Mouse (Mus musculus) heart, embryonic 15.5 days (tissue): ENCODE measurements around the gene Fam184b. TPM values are rescaled to one million over a fixed set of nuclear protein-coding genes. Genes with fewer than 3 reads are reported as not detected.

Experiments
- ATAC-seq: fragments of 200-750 bp; cut with Nextera tagmentation; replicated peaks from 2 replicates; pipeline ENCODE4 v1.8.0; 2017; ENCODE audit warnings: low read depth, moderate TSS enrichment; ENCODE audit not compliant: insufficient number of reproducible peaks, insufficient read depth, low FRiP score
- H3K27ac ChIP-seq: fragments of 300-500 bp; sonication (generic); 2 replicates; pipeline ENCODE4 v1.5.1; 2015; ENCODE audit warnings: mild to moderate bottlenecking, inconsistent platforms
- H3K27me3 ChIP-seq: fragments of 300-500 bp; sonication (generic); 2 replicates; pipeline ENCODE4 v1.6.1; 2015; ENCODE audit warnings: inconsistent platforms
- H3K36me3 ChIP-seq: fragments of 300-500 bp; sonication (generic); 2 replicates; pipeline ENCODE4 v1.6.1; 2015; ENCODE audit warnings: mild to moderate bottlenecking, inconsistent platforms
- H3K4me1 ChIP-seq: fragments of 300-500 bp; sonication (generic); replicated peaks from 2 replicates; pipeline ENCODE4 v1.6.1; 2015; ENCODE audit warnings: inconsistent platforms
- H3K4me2 ChIP-seq: fragments of 300-500 bp; sonication (generic); 2 replicates; pipeline ENCODE4 v1.6.1; 2015; ENCODE audit warnings: inconsistent platforms, mild to moderate bottlenecking, moderate library complexity
- H3K4me3 ChIP-seq: fragments of 300-500 bp; sonication (generic); 2 replicates; pipeline ENCODE4 v1.5.1; 2015; ENCODE audit warnings: mild to moderate bottlenecking, inconsistent platforms
- H3K9ac ChIP-seq: fragments of 300-500 bp; sonication (generic); 2 replicates; pipeline ENCODE4 v1.6.1; 2015; ENCODE audit warnings: mild to moderate bottlenecking, inconsistent platforms
- H3K9me3 ChIP-seq: fragments of 300-500 bp; sonication (generic); replicated peaks from 2 replicates; pipeline ENCODE4 v1.6.1; 2016; ENCODE audit warnings: inconsistent platforms
- WGBS: fragments of 180-500 bp; shearing (Covaris S2); methylation state at CpG from one replicate; pipeline ENCODE4 v1.1.7; 2015; ENCODE audit warnings: mixed read lengths; 5-methylcytosine and 5-hydroxymethylcytosine counted together
- polyA plus RNA-seq: library from polyadenylated mRNA; unstranded; fragments of >200 nt; fragmentation: Nextera tagmentation; extraction: Ambion mirVana; gene quantifications from 2 replicates; pipeline ENCODE4 v1.2.1, GENCODE M21; 2015

Fam184b gene
- polyA plus RNA-seq, 1 experiment from 2014 or later: 0.24 TPM

- Histone ChIP-seq H3K27ac (no peak overlapping the region), H3K4me2 (no peak overlapping the region), H3K9ac (no peak overlapping the region), H3K27me3 (no peaks in the 10 kb centered on the region), H3K9me3 (no peaks in the 10 kb centered on the region), H3K4me1 (no peaks in the 10 kb centered on the region), H3K36me3 (no peaks in the 10 kb centered on the region), H3K4me3 (no peak overlapping the region)
- no peak for ATAC-seq
- 76% methylated on average over 6 of the region's 6 CpGs for WGBS
These were observed 46.1 kb downstream of the Fam184b start for GRCm38 (mm10) chr5:45593276-45593675.

GRCm38 (mm10) chr5:45590094-45590493 lies 49.3 kb downstream of the Fam184b start:
- H3K4me2 ChIP-seq: no peak overlapping the region
- H3K9ac ChIP-seq: no peak overlapping the region
- H3K4me1 ChIP-seq: no peaks in the 10 kb centered on the region
- 81% methylated on average over 4 of the region's 4 CpGs for WGBS
- H3K27ac ChIP-seq: no peak overlapping the region
- no peak overlapping the region for H3K4me3 ChIP-seq
- no peaks in the 10 kb centered on the region for H3K36me3 ChIP-seq
- H3K9me3 ChIP-seq: no peaks in the 10 kb centered on the region
- H3K27me3 ChIP-seq: no peaks in the 10 kb centered on the region
- ATAC-seq: no peak

DNA sequence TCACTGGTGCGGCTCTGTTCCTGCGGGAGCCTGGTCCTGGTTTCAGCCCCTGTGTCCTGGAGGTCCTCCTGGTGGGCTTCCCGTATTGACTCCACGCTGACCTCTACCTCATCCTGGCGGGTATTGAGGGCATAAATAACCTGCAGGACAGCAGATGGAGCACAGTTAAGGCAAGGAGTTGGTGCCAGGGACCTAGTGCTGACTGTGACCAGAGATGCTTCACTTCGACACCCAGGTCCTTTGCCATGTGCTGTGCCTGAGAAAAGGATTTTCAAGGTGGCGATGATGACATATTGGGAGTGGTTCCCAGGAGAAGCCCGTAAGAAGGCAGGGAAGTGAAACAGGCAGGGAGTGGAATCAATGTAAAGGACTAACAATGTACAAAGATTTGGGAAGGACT lies 54.8 kb downstream of the Fam184b start:
- Histone ChIP-seq H3K4me1 (no peaks in the 10 kb centered on the region), H3K4me3 (no peak overlapping the region), H3K9ac (no peak overlapping the region), H3K9me3 (no peaks in the 10 kb centered on the region), H3K27ac (no peak overlapping the region), H3K4me2 (no peak overlapping the region), H3K27me3 (no peaks in the 10 kb centered on the region), H3K36me3 (no peaks in the 10 kb centered on the region)
- no peak for ATAC-seq
- WGBS: 75% methylated on average over 8 of the region's 8 CpGs

- H3K27me3 ChIP-seq: no peaks in the 10 kb centered on the region
- H3K27ac ChIP-seq: no peak overlapping the region
- H3K4me3 ChIP-seq: no peak overlapping the region
- H3K9ac ChIP-seq: no peak overlapping the region
- 66% methylated on average over 10 of the region's 10 CpGs for WGBS
- H3K4me2 ChIP-seq: no peak overlapping the region
- ATAC-seq: no peak
- H3K4me1 ChIP-seq: no peaks in the 10 kb centered on the region
- H3K9me3 ChIP-seq: no peaks in the 10 kb centered on the region
- H3K36me3 ChIP-seq: no peaks in the 10 kb centered on the region
These were observed 59.1 kb downstream of the Fam184b start for GRCm38 (mm10) chr5:45580279-45580678.

DNA sequence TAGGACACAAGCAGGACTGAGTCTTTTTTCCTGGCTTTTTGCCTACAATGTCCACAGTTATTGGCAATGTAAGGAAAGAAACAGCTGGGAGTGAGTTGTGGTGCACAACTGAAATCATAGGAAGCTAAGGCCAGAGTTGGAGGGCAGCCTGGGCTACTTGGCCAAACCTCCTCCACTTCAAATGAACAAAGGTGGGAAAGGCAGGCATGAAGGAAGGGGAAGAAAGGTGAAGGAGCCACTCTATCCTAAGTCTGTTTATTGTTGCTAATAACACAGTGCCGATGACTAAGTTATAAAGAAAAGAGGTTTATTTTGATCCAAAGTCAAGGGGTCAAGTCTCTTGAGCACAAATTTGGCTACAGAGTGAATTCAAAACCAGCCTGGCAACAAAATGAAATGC lies 62.0 kb downstream of the Fam184b start:
- no peak overlapping the region for H3K27ac ChIP-seq
- no peaks in the 10 kb centered on the region for H3K9me3 ChIP-seq
- no peak for ATAC-seq
- H3K4me1 ChIP-seq: no peaks in the 10 kb centered on the region
- H3K27me3 ChIP-seq: no peaks in the 10 kb centered on the region
- no peak overlapping the region for H3K9ac ChIP-seq
- no peak overlapping the region for H3K4me2 ChIP-seq
- H3K4me3 ChIP-seq: no peak overlapping the region
- no peaks in the 10 kb centered on the region for H3K36me3 ChIP-seq
- WGBS: 74% methylated on average over 1 of the region's 1 CpGs

DNA sequence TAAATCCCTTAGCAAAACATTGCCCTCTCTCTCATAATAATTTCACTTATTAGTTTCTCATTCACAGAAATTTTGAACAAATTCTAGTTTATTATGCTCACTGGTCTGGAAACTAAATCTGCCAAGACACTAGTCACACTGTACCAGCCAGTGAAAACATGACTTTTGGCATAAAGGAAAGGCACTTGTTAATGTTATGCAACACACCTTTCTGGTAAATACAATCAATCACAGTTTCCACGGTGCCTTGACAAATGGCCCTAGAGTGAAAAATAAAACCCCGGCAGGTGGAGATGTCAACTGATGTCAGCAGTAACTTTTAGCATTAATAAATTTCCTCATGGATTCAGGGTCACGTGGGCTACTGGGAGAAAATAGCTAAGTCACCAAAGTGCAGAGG lies 62.7 kb downstream of the Fam184b start:
- Histone ChIP-seq H3K36me3 (no peaks in the 10 kb centered on the region), H3K9me3 (no peaks in the 10 kb centered on the region), H3K4me1 (no peaks in the 10 kb centered on the region), H3K27ac (no peak overlapping the region), H3K9ac (no peak overlapping the region), H3K27me3 (no peaks in the 10 kb centered on the region), H3K4me2 (no peak overlapping the region), H3K4me3 (no peak overlapping the region)
- 67% methylated on average over 3 of the region's 3 CpGs for WGBS
- no peak for ATAC-seq

DNA sequence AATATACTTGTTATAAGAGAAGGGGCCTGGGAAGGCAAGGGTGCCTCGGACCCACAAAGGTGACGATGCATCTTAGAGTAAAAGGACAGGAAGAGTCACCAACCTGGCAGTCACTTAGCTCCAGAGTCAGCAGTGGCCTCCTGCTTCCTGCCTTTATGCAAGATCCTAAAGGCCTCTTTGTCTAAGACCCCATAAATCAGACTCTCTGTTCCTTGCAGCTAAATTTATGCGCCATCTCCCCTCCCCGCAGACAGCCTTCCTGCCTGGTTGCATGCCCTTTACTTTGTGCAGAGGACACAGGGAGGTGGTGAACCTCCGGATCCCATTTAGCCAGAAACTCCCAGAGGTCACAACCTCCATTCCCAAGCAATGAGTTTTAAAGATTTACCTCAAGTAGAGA lies 66.6 kb downstream of the Fam184b start:
- H3K4me1 ChIP-seq: no peaks in the 10 kb centered on the region
- H3K27ac ChIP-seq: no peak overlapping the region
- H3K9ac ChIP-seq: no peak overlapping the region
- no peaks in the 10 kb centered on the region for H3K36me3 ChIP-seq
- no peak overlapping the region for H3K4me2 ChIP-seq
- no peak for ATAC-seq
- no peaks in the 10 kb centered on the region for H3K27me3 ChIP-seq
- no peak overlapping the region for H3K4me3 ChIP-seq
- 64% methylated on average over 5 of the region's 5 CpGs for WGBS
- no peaks in the 10 kb centered on the region for H3K9me3 ChIP-seq

DNA sequence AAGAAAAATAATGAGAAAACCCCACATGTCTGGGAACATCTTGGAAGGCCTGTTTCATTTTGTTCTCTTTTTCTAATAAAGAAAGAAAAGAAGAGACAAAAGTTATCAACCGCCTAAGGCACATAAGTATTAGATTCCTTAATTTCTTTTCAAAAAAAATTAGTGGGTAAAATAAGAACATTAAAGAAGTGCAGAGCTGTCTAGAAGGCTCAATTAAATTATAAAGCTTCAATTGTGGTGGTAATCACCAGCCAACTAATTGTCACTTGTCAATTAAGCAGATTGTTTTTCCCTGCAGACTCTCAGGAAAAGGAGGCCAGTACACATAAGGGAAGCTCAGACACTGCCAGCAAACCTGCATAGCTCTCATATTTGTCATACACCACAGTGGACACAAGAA lies 73.6 kb downstream of the Fam184b start:
- no peak overlapping the region for H3K4me3 ChIP-seq
- H3K4me2 ChIP-seq: no peak overlapping the region
- no peak overlapping the region for H3K27ac ChIP-seq
- H3K27me3 ChIP-seq: no peaks in the 10 kb centered on the region
- 84% methylated on average over 1 of the region's 1 CpGs for WGBS
- ATAC-seq: no peak
- H3K9ac ChIP-seq: no peak overlapping the region
- H3K9me3 ChIP-seq: no peaks in the 10 kb centered on the region
- no peaks in the 10 kb centered on the region for H3K36me3 ChIP-seq
- H3K4me1 ChIP-seq: no peaks in the 10 kb centered on the region

DNA sequence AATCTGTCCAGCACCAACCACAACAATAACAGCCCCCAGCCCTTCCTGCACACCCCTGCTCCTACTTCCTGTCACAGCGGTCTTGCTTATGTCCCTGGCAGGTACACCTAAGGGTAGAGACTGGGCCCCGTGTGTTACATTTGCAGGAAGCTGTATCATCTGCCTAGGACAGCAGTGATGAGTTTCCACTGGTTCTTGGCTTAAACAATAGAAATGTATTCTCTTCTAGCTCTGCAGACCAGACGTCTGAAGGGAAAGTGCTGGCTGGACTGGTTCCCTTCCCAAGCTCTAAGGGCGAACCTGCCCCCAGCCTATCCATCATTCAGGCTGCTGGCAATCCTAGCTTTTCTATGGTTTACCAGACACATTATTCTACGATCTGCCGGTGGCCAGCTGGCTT lies 75.4 kb downstream of the Fam184b start:
- no peak overlapping the region for H3K27ac ChIP-seq
- H3K9ac ChIP-seq: no peak overlapping the region
- H3K9me3 ChIP-seq: no peaks in the 10 kb centered on the region
- no peaks in the 10 kb centered on the region for H3K27me3 ChIP-seq
- no peak overlapping the region for H3K4me3 ChIP-seq
- no peak for ATAC-seq
- H3K4me2 ChIP-seq: no peak overlapping the region
- no peaks in the 10 kb centered on the region for H3K36me3 ChIP-seq
- no peaks in the 10 kb centered on the region for H3K4me1 ChIP-seq
- WGBS: 49% methylated on average over 6 of the region's 6 CpGs

DNA sequence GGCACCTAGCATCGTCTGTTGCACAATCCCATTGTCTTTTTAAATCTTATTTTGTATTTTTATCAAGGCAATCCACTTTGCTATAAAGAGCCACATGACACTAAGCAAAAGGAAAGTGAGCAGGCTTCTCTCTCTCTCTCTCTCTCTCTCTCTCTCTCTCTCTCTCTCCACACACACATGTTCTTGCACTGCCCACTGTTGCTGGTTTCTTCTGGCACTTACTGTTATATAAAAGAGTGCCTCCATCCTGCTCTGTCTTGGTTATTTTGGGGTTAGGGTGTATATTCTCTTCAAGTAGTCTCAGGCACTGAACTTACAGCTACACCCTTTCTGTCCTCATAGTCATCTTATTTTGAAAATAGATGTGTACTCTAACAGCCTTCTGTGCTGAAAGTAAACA lies 89.8 kb downstream of the Fam184b start:
- Histone ChIP-seq H3K9me3 (no peaks in the 10 kb centered on the region), H3K4me2 (no peak overlapping the region), H3K9ac (no peak overlapping the region), H3K27me3 (no peaks in the 10 kb centered on the region), H3K4me3 (no peak overlapping the region), H3K4me1 (no peaks in the 10 kb centered on the region), H3K27ac (no peak overlapping the region), H3K36me3 (no peaks in the 10 kb centered on the region)
- 82% methylated on average over 1 of the region's 1 CpGs for WGBS
- ATAC-seq: no peak

GRCm38 (mm10) chr5:45543374-45543773 lies 96.0 kb downstream of the Fam184b start:
- H3K27me3 ChIP-seq: no peaks in the 10 kb centered on the region
- H3K4me3 ChIP-seq: no peak overlapping the region
- H3K4me2 ChIP-seq: no peak overlapping the region
- 46% methylated on average over 5 of the region's 5 CpGs for WGBS
- no peak for ATAC-seq
- H3K9me3 ChIP-seq: no peaks in the 10 kb centered on the region
- H3K9ac ChIP-seq: no peak overlapping the region
- no peak overlapping the region for H3K27ac ChIP-seq
- no peaks in the 10 kb centered on the region for H3K36me3 ChIP-seq
- H3K4me1 ChIP-seq: no peaks in the 10 kb centered on the region

DNA sequence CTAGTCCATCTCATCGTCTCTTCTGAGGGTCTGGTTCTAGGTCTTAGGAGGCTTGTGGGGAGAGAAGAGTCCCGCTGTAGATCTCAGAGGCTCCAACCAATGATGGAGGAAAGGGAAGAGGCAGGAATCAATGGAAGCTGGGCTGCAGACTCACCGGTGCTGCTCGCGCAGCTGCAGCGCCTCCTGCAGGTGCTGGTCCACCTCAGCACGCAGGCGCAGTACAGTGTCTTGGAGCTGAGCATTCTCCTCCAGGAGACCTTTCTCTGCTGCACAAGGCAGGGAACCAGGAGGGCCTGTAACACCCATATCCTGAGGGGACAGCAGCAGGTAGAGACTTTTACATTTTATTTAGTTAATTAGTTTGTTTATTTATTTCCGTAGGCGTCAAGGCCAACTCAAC lies 99.9 kb downstream of the Fam184b start:
- no peak overlapping the region for H3K27ac ChIP-seq
- no peaks in the 10 kb centered on the region for H3K9me3 ChIP-seq
- H3K4me3 ChIP-seq: no peak overlapping the region
- H3K4me1 ChIP-seq: no peaks in the 10 kb centered on the region
- 43% methylated on average over 10 of the region's 10 CpGs for WGBS
- no peak for ATAC-seq
- H3K36me3 ChIP-seq: no peaks in the 10 kb centered on the region
- H3K9ac ChIP-seq: no peak overlapping the region
- H3K27me3 ChIP-seq: no peaks in the 10 kb centered on the region
- no peak overlapping the region for H3K4me2 ChIP-seq

DNA sequence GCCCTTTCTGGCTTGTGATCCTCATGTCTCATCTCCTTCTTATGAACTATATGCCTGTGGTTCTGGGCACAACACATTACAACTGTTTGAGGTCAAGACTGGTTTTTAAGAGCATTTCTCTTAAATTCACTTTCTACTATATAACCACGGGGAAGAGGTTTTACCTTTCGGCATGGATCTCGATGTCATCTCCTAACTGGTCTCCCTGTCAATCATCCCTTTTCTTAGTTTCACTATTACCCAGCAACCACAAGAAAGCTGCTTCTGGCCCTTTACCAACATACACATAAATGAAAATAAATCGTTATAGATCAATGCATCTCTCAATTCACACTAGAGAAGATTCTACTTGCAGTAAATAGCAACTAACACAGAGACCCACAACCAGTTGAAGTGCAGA lies 104.2 kb downstream of the Fam184b start:
- Histone ChIP-seq H3K9ac (no peak overlapping the region), H3K27me3 (no peaks in the 10 kb centered on the region), H3K4me1 (no peaks in the 10 kb centered on the region), H3K4me2 (no peak overlapping the region), H3K27ac (no peak overlapping the region), H3K4me3 (no peak overlapping the region), H3K36me3 (peaks cover 8% of the 10 kb centered on the region; the same call in 1 of the 2 replicates), H3K9me3 (no peaks in the 10 kb centered on the region)
- 51% methylated on average over 4 of the region's 4 CpGs for WGBS
- ATAC-seq: no peak
